Mouse (Mus musculus) cerebellum, postnatal 25 days (tissue): ENCODE data around the gene Ttpal.
"Not testable (repeated sequence)": the region's sequence is repeated elsewhere in the genome, so short reads cannot be mapped to it uniquely, and the experiment has no call there.

ENCODE experiments used
- DNase-seq, 2 experiments: peaks; one replicate each; pipeline ENCODE4 v3.0.0; 2021; ENCODE audit warnings: mixed read lengths in 2 of 2

The Ttpal gene

GRCm38 (mm10) chr2:163634211-163634610 lies 32.1 kb downstream of the Ttpal start:
- DNase-seq: no peak

GRCm38 (mm10) chr2:163636057-163636456 lies 33.9 kb downstream of the Ttpal start:
- no peak for DNase-seq

- DNase-seq: no peak
These were observed 35.6 kb downstream of the Ttpal start for GRCm38 (mm10) chr2:163637655-163638266.

GRCm38 (mm10) chr2:163640493-163640892 lies 38.4 kb downstream of the Ttpal start:
- DNase-seq: no peak

DNA sequence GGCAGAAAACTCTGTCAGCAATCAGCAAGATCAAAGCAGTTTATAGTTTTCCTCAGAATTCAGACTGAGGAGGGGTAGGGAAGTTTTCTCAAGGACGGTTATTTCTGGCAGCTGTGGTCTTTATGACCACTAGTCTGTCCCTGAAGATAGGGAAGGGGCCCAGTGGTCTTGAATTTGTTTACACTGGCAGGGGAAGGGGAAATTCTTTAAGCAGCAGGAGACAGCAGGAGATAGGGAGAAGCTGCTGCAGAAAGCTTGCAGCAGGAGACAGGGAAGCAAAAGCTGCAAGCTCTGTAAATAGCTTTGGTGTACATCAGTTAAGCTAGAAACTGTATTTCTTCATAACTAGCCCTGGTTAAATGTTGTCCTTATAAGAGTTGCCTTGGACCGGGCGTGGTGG lies 39.6 kb downstream of the Ttpal start:
- DNase-seq: no peak

GRCm38 (mm10) chr2:163642685-163643575 lies 40.8 kb downstream of the Ttpal start:
- peak; percentile 69 to 80 for DNase-seq

DNA sequence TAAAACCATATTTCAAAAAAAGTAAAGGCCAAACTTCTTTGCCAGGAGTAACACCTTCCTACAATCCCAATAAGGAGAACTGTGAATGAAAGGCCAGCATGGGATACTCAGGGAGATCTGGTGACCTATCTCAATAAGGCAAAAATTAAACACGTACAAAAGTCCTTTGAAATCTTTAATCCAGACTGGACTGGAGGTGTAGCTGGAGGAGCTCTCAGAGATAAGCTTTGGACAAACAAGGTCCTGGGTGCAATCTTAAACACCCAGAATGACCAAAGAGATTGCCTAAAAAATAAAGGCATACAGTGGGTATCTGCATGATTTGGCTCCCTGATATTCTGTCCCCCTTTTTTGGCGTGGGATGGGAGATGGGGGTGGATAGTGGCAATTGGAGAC lies 41.5 kb downstream of the Ttpal start:
- DNase-seq: no peak

GRCm38 (mm10) chr2:163644047-163644446 lies 41.9 kb downstream of the Ttpal start:
- no peak for DNase-seq

GRCm38 (mm10) chr2:163644575-163645385 lies 42.7 kb downstream of the Ttpal start, which contains the start of gene Serinc3:
Serinc3 (minus strand) TSS chr2:163645131.
- peak; percentile 99 for DNase-seq

- DNase-seq: no peak
These were observed 43.8 kb downstream of the Ttpal start for GRCm38 (mm10) chr2:163645700-163646460.

DNA sequence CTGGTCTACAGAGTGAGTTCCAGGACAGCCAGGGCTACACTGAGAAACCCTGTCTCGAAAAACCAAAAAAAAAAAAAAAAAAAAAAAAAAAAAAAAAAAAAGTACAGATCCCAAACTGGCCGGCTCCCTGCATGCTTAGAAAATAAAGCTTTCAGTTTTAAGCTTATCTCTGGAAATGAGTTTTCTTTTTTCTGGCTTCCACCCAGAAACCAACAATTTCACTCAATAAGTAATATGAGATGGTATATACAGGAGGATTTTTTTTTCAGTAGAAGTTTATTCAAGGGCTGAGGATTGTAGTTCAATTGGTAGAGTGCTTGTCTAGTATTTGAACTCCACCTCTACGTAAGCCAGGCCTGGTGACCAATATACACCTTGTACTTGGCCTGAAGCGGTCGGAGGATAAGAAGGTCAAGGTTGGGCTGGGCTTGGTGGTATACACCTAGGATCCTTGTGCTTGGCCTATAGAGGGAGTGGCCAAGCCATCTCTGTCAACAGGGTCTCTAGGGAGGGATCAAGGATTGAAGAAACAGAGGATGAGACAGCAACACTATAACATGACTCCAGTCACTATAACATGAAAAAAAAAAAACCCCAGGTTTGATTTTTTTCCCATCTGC lies 44.5 kb downstream of the Ttpal start:
- no peak for DNase-seq

GRCm38 (mm10) chr2:163655699-163656098 lies 53.6 kb downstream of the Ttpal start:
- not testable (repeated sequence) for DNase-seq

- no peak for DNase-seq
These were observed 55.4 kb downstream of the Ttpal start for GRCm38 (mm10) chr2:163657486-163657885.

DNA sequence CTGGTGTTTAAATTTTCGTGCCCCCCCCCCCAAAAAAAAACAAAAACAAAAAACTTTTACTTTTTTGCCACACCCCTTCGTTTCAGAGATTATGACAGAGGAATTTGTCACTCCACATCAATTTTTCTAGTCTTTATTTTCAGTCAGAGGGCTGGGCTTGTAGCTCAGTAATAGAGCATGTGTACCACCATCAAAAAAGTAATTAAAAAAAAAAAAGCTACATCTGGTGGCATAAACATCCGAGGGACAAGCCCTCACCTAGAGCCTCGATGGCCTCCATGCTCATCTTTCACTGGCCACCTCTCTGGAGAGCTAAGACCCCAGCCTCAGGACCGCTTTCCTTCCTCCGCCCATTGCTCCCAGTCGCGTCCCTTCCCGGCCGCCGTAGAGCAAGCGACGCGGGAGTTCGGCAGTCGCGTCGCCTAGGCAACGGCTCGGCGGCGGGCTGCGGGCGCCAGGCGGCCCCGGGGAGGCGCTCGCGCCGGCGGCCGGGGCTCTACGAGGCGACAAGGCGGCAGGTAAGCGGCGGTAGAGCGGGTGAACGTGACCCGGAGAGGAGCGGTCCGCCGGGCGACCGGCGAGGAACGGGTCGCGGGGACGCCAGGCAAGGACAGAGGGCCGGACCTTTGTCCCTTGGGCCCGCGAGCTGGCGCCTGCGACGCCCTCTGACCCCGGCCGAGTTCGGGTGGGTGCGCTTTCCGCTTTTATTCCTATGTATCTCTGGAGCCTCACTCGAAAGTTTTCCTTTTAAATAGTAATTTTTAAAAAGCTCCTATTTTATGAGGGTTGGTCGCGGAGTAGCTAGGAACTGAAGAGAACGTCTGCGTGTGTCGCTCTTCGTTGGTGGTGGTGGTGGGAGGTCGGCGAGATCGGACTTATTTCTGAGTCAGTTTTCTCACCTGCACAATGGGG lies 56.1 kb downstream of the Ttpal start, which contains the start of gene Pkig:
Pkig (plus strand) TSS at position 412 of the 912 bp plus-strand sequence.
- peak; percentile 94 to 96 for DNase-seq

DNA sequence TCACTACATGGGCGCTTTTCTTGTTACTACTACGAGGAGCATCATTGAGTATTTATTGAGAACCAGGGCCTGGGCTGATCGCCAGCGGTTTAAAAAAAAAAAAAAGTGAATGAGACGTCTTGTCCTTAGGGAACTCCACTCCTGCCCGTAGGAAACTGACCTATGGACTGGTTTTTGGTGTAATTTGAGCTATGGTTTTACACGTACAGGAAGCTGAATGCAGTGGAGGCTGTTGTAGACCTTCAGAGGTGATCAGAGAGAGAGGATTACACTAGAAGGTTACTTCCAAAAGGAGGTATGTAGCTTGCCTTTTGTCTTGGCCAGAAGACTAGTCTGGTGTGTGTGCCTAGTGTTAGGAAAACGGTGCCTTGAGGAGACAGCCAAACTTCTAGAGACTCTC lies 56.8 kb downstream of the Ttpal start:
- DNase-seq: peak in 1 of 2 experiments; percentile 33

DNA sequence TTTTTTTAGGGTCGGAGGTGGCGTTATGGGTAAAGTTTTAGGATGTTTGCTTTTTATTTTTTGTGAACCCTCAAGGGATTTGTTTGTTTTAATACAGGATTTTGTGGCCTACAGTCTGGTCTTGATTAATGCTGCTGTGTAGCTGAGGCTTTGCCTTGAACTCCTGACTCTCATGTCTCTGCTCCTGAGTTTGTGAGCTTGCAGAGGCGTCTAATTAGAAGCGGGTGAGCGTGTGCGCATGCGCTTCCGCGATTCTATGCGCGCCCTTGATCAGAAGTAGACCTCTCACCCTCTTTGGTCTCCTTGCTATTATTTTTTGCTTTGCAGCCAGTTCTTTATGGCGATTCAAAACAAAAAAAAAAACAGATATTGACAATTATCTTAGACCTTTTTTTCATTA lies 57.3 kb downstream of the Ttpal start:
- no peak for DNase-seq

DNA sequence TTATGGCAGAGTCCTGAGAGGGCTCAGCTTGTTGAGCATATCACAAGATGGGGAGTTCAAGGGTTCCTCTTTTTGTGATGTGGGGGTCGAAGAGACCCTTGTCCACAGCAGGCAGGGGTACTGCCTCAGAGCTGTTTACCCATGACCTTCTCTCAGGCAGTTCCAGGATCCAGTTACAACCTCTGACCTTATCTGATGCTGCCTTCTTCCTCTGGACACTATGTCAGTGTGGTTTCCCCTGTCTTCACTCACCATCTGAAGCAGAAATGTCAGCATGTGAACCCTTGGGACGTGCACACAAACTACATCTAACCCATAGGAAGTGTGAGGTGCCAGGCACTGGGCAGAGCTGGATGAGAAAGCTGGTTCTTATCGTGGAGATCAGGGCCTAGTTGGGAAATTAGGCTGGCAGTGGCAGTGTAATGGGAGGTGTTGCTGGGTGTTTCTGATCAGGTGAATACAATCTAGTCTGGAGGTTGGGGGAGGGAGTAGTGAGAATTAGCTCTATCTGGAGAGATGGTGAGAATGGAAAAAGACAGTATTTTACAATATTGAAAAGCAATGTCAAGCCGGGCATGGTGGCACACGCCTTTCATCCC lies 58.1 kb downstream of the Ttpal start:
- no peak for DNase-seq

DNA sequence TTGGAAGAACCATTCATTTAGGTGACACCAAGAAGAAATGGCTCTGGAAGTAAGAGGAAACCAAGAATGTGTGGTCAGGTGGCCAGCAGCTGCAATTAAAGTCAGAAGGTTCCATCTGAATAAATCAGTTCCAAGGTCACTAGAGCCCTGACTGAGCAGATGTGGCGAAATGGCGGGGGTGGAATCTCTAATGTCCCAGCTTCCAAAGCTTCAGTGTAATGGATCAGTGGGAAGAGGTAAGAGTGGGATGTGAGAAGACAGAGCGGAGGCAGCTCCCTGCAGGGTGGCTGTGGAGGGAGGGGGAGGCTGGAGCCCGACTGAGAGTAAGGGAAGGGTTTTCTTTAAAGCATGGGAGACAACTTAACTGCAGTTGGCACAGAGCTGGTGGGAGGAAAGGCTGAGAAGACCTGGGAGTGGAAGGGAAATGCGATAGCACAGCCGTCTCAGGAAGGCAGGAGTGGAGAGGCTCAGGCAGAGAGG lies 59.3 kb downstream of the Ttpal start:
- DNase-seq: no peak

DNA sequence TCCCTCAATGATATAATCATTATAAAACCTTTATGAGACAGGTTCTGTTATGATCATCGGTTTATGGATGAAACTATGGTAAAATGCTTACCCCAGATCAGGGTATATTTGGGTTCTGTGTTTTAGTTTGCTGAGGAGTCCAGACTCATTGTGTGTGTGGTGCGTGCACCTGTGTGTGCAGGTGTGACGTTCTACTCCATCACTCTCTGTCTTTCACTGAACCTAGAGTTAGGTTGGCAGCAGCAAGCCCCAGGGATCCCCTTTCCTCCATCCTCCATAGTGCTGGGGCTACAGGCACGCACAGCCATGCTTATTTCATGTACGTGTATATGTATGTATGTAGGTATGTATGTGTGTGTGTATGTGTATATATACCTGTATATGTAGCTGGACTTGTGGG lies 60.0 kb downstream of the Ttpal start:
- DNase-seq: no peak

DNA sequence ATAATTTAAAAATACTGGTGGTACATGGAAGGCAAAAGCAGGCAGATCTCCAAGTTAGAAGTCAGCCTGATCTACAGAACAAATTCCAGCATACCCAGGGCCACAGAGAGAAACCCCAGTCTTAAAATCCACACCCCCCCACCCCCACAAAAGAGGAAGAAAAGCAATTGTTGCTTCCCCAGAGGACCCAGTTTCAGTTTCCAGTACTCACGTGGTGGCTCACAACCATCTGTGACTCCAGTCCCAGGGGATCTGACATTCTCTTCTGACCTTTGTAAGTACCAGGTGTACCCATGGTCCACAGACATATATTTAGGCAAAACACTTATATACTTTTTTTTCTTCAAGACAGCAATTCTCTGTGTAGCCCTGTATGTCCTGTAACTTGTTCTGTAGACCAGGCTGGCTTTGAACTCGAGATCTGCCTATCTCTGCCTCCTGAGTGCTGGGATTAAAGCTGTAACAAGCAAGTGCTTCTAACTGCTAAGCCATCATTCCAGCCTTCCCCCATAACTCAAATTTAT lies 60.6 kb downstream of the Ttpal start:
- DNase-seq: no peak
